Mouse (Mus musculus) MEL (cell line): ENCODE measurements around the gene 5730480H06Rik. TPM values are rescaled to one million over a fixed set of nuclear protein-coding genes. Genes with fewer than 3 reads are reported as not detected.

ENCODE experiments used
- DNase-seq: peaks from one replicate; pipeline ENCODE4 v3.0.0; 2011; ENCODE audit warnings: low read depth, low spot score
- H3K27ac ChIP-seq: 2 replicates; pipeline ENCODE4 v1.5.1; 2012; ENCODE audit warnings: low read depth, mild to moderate bottlenecking, control low read depth, low read length, moderate library complexity; ENCODE audit not compliant: control insufficient read depth
- H3K27me3 ChIP-seq, 2 experiments: fragments of 150-350 bp in 1 of 2; sonication (generic) in 1 of 2; 2 replicates each; pipeline ENCODE4 v1.6.1; 2012; ENCODE audit warnings: low read length in 2 of 2, mild to moderate bottlenecking in 2 of 2, improper control_type of control experiment in 1 of 2, moderate library complexity in 1 of 2; ENCODE audit not compliant: insufficient read depth in 2 of 2, control insufficient read depth in 1 of 2
- H3K36me3 ChIP-seq, 2 experiments: 2 replicates each; pipeline ENCODE4 v1.6.1; 2012 to 2014; ENCODE audit warnings: low read length in 2 of 2, improper control_type of control experiment in 1 of 2, inconsistent platforms in 1 of 2, mild to moderate bottlenecking in 1 of 2; ENCODE audit not compliant: insufficient read depth in 2 of 2, control insufficient read depth in 1 of 2
- H3K4me1 ChIP-seq, 2 experiments: fragments of 150-350 bp in 1 of 2; sonication (generic) in 1 of 2; 2 replicates each; pipeline ENCODE4 v1.6.1; 2012; ENCODE audit warnings: low read length in 2 of 2, improper control_type of control experiment in 1 of 2, mild to moderate bottlenecking in 1 of 2; ENCODE audit not compliant: insufficient read depth in 2 of 2, control insufficient read depth in 1 of 2
- H3K4me3 ChIP-seq, 2 experiments: fragments of 150-350 bp in 1 of 2; sonication (generic) in 1 of 2; 2 replicates each; pipeline ENCODE4 v1.5.1; 2012; ENCODE audit warnings: low read depth in 2 of 2, low read length in 2 of 2, mild to moderate bottlenecking in 2 of 2, moderate library complexity in 2 of 2, control low read depth in 1 of 2, improper control_type of control experiment in 1 of 2; ENCODE audit not compliant: control insufficient read depth in 1 of 2, insufficient read depth in 1 of 2
- H3K79me2 ChIP-seq: 2 replicates; pipeline ENCODE4 v1.6.1; 2012; ENCODE audit warnings: mild to moderate bottlenecking, low read length, moderate library complexity; ENCODE audit not compliant: control insufficient read depth, poor library complexity, insufficient read depth
- H3K9ac ChIP-seq: 2 replicates; pipeline ENCODE4 v1.6.1; 2012; ENCODE audit warnings: low read depth, mild to moderate bottlenecking, control low read depth, low read length, moderate library complexity; ENCODE audit not compliant: control insufficient read depth, poor library complexity, severe bottlenecking
- H3K9me3 ChIP-seq: fragments of 150-350 bp; sonication (generic); replicated peaks from 2 replicates; pipeline ENCODE4 v1.6.1; 2012; ENCODE audit warnings: mild to moderate bottlenecking, low read length, improper control_type of control experiment, moderate library complexity; ENCODE audit not compliant: insufficient read depth
- CTCF ChIP-seq, 3 experiments: IDR thresholded peaks in 2 of 3; conservative IDR thresholded peaks in 1 of 3; 2 replicates each; pipeline ENCODE4 v1.5.1; 2011 to 2012; ENCODE audit warnings: low read length in 3 of 3, low read depth in 2 of 3, mild to moderate bottlenecking in 2 of 3, improper control_type of control experiment in 1 of 3, inconsistent platforms in 1 of 3, mixed read lengths in 1 of 3, moderate library complexity in 1 of 3; ENCODE audit not compliant: control insufficient read depth in 1 of 3, insufficient read depth in 1 of 3, poor library complexity in 1 of 3, severe bottlenecking in 1 of 3
- ETS1 ChIP-seq: IDR thresholded peaks from 2 replicates; pipeline ENCODE4 v1.6.1; 2012; ENCODE audit warnings: low read depth, mild to moderate bottlenecking, inconsistent platforms, low read length, improper control_type of control experiment, moderate library complexity
- GATA1 ChIP-seq: IDR thresholded peaks from 2 replicates; pipeline ENCODE4 v1.6.1; 2011; ENCODE audit warnings: low read depth, low read length, improper control_type of control experiment
- MAFK ChIP-seq: IDR thresholded peaks from 2 replicates; pipeline ENCODE4 v1.6.1; 2011; ENCODE audit warnings: low read depth, mild to moderate bottlenecking, low read length, improper control_type of control experiment, borderline replicate concordance
- MAX ChIP-seq: IDR thresholded peaks from 2 replicates; pipeline ENCODE4 v1.6.1; 2011; ENCODE audit warnings: low read length, improper control_type of control experiment
- MEF2A ChIP-seq: IDR thresholded peaks from 2 replicates; pipeline ENCODE4 v1.6.1; 2014; ENCODE audit warnings: low read depth, mild to moderate bottlenecking, inconsistent platforms, low read length, improper control_type of control experiment; ENCODE audit not compliant: poor library complexity, insufficient replicate concordance, severe bottlenecking; ENCODE audit errors: extremely low read depth
- MXI1 ChIP-seq: IDR thresholded peaks from 2 replicates; pipeline ENCODE4 v1.6.1; 2011; ENCODE audit warnings: mild to moderate bottlenecking, low read depth, low read length, improper control_type of control experiment
- NRF1 ChIP-seq: IDR thresholded peaks from 2 replicates; pipeline ENCODE4 v1.6.1; 2014; ENCODE audit warnings: low read depth, mild to moderate bottlenecking, inconsistent platforms, low read length, improper control_type of control experiment, moderate library complexity; ENCODE audit not compliant: poor library complexity, insufficient read depth, severe bottlenecking
- POLR2A ChIP-seq, 2 experiments: IDR thresholded peaks; 2 replicates each; pipeline ENCODE4 v1.6.1; 2011 to 2012; ENCODE audit warnings: low read length in 2 of 2, mild to moderate bottlenecking in 2 of 2, control low read depth in 1 of 2, improper control_type of control experiment in 1 of 2, low read depth in 1 of 2, moderate library complexity in 1 of 2; ENCODE audit not compliant: control insufficient read depth in 1 of 2, insufficient read depth in 1 of 2, poor library complexity in 1 of 2
- RAD21 ChIP-seq: IDR thresholded peaks from 2 replicates; pipeline ENCODE4 v1.6.1; 2011; ENCODE audit warnings: mild to moderate bottlenecking, low read depth, low read length, improper control_type of control experiment
- RCOR1 ChIP-seq: IDR thresholded peaks from 2 replicates; pipeline ENCODE4 v1.6.1; 2012; ENCODE audit warnings: low read depth, mild to moderate bottlenecking, inconsistent platforms, low read length, improper control_type of control experiment
- SIN3A ChIP-seq: IDR thresholded peaks from 2 replicates; pipeline ENCODE4 v1.6.1; 2012; ENCODE audit warnings: low read length, improper control_type of control experiment, inconsistent platforms
- TAL1 ChIP-seq: IDR thresholded peaks from 2 replicates; pipeline ENCODE4 v1.6.1; 2012; ENCODE audit warnings: mild to moderate bottlenecking, inconsistent platforms, low read length, moderate library complexity, mixed read lengths
- TBP ChIP-seq: IDR thresholded peaks from 2 replicates; pipeline ENCODE4 v1.8.0; 2011; ENCODE audit warnings: low read depth, low read length, improper control_type of control experiment
- TCF12 ChIP-seq: IDR thresholded peaks from 2 replicates; pipeline ENCODE4 v1.6.1; 2014; ENCODE audit warnings: low read depth, mild to moderate bottlenecking, inconsistent platforms, low read length, improper control_type of control experiment, moderate library complexity
- UBTF ChIP-seq: IDR thresholded peaks from 2 replicates; pipeline ENCODE4 v1.6.1; 2012; ENCODE audit warnings: low read depth, mild to moderate bottlenecking, inconsistent platforms, low read length, improper control_type of control experiment, moderate library complexity, borderline replicate concordance; ENCODE audit not compliant: insufficient read depth
- ZMIZ1 ChIP-seq: IDR thresholded peaks from 2 replicates; pipeline ENCODE4 v1.6.1; 2012; ENCODE audit warnings: low read depth, mild to moderate bottlenecking, inconsistent platforms, low read length, improper control_type of control experiment, moderate library complexity
- polyA plus RNA-seq, 2 experiments: library from polyadenylated mRNA; stranded (reverse) in 1 of 2; unstranded in 1 of 2; fragments of >175 nt in 1 of 2; fragments of >200 nt in 1 of 2; gene quantifications; 2 replicates each; pipeline versions ENCODE4 v1.2.1 to v1.2.4; 2012; ENCODE audit warnings: low replicate concordance in 2 of 2, low read depth in 1 of 2; ENCODE audit not compliant: insufficient read length in 2 of 2, insufficient read depth in 1 of 2, missing spikeins in 1 of 2
- total RNA-seq: library from RNA; depleted of rRNA; stranded (reverse); fragments of 300-350 nt; gene quantifications from 2 replicates; pipeline ENCODE4 v1.2.3, GENCODE M21; 2012

The 5730480H06Rik gene
- total and polyA plus RNA-seq, 3 experiments: 4.7 to 8.8 TPM; not detected in 1

GRCm38 (mm10) chr5:48320597-48320996 is 7.2 kb upstream of the 5730480H06Rik start:
- no peak for DNase-seq
- Histone ChIP-seq H3K9ac (no peak overlapping the region), H3K4me3 (no peak overlapping the region), H3K36me3 (no peaks in the 10 kb centered on the region), H3K79me2 (no peaks in the 10 kb centered on the region), H3K27me3 (no peaks in the 10 kb centered on the region), H3K9me3 (no peaks in the 10 kb centered on the region), H3K27ac (no peak overlapping the region), H3K4me1 (no peaks in the 10 kb centered on the region)
- TF ChIP-seq TAL1: no peak
- TF ChIP-seq ZMIZ1: no peak
- no peak for TF ChIP-seq TCF12
- TF ChIP-seq ETS1: no peak
- TF ChIP-seq POLR2A (IDR thresholded peaks at IDR 0.05; ENCODE audit: control insufficient read depth in 1 of 2, insufficient read depth in 1 of 2, low read depth in 1 of 2, low read length in 2 of 2, poor library complexity in 1 of 2): no peak
- TF ChIP-seq TBP: no peak
- TF ChIP-seq UBTF: no peak
- TF ChIP-seq CTCF (IDR thresholded peaks at IDR 0.05 in 2 of 3, conservative IDR thresholded peaks at IDR 0.05 in 1 of 3; ENCODE audit: control insufficient read depth in 1 of 3, insufficient read depth in 1 of 3, low read depth in 2 of 3, low read length in 3 of 3, poor library complexity in 1 of 3, severe bottlenecking in 1 of 3): no peak
- TF ChIP-seq RAD21: no peak
- TF ChIP-seq MAX: no peak
- no peak for TF ChIP-seq RCOR1
- no peak for TF ChIP-seq MXI1
- no peak for TF ChIP-seq NRF1
- no peak for TF ChIP-seq MAFK
- TF ChIP-seq GATA1: no peak

GRCm38 (mm10) chr5:48326221-48326620 is 1.5 kb upstream of the 5730480H06Rik start:
- Histone ChIP-seq H3K27me3 (no peaks in the 10 kb centered on the region), H3K4me1 (no peaks in the 10 kb centered on the region), H3K4me3 (no peak overlapping the region), H3K9me3 (no peaks in the 10 kb centered on the region), H3K27ac (no peak overlapping the region), H3K9ac (no peak overlapping the region), H3K79me2 (no peaks in the 10 kb centered on the region), H3K36me3 (no peaks in the 10 kb centered on the region)
- no peak for TF ChIP-seq MXI1
- no peak for TF ChIP-seq ZMIZ1
- no peak for TF ChIP-seq MAX
- no peak for TF ChIP-seq SIN3A
- TF ChIP-seq MEF2A: no peak
- DNase-seq: no peak
